Mouse (Mus musculus): ENCODE results near the gene Fahd1.

Gene Fahd1

GRCm38 (mm10) chr17:24847386-24847785, 2.8 kb downstream of the Fahd1 start:
- no peak for DNase-seq (ENCODE audit: low spot score)

- no peak for DNase-seq (ENCODE audit: low spot score)
Measured at GRCm38 (mm10) chr17:24844525-24844924, 5.6 kb downstream of the Fahd1 start.

GRCm38 (mm10) chr17:24842631-24843030, 7.5 kb downstream of the Fahd1 start:
- no peak for DNase-seq (ENCODE audit: low spot score)

- DNase-seq (ENCODE audit: low spot score) = no peak
Measured at GRCm38 (mm10) chr17:24841133-24841532, 9.0 kb downstream of the Fahd1 start.

GRCm38 (mm10) chr17:24840341-24840740, 9.8 kb downstream of the Fahd1 start:
- no peak for DNase-seq (ENCODE audit: low spot score)

GRCm38 (mm10) chr17:24839842-24840241, 10.3 kb downstream of the Fahd1 start, which contains the start of gene Hagh:
Gene Hagh (plus strand): TSS chr17:24840143.
- no peak for DNase-seq (ENCODE audit: low spot score)

- no peak for DNase-seq (ENCODE audit: low spot score)
Measured at GRCm38 (mm10) chr17:24821351-24822280, 28.5 kb downstream of the Fahd1 start.

GRCm38 (mm10) chr17:24819469-24819868, 30.7 kb downstream of the Fahd1 start:
- DNase-seq (ENCODE audit: low spot score) = no peak

GRCm38 (mm10) chr17:24818172-24818571, 32.0 kb downstream of the Fahd1 start:
- no peak for DNase-seq (ENCODE audit: low spot score)

GRCm38 (mm10) chr17:24817503-24817902, 32.7 kb downstream of the Fahd1 start:
- no peak for DNase-seq (ENCODE audit: low spot score)

- no peak for DNase-seq (ENCODE audit: low spot score)
Measured at GRCm38 (mm10) chr17:24815256-24815655, 34.9 kb downstream of the Fahd1 start.

GRCm38 (mm10) chr17:24812215-24812614, 37.9 kb downstream of the Fahd1 start:
- no peak for DNase-seq (ENCODE audit: low spot score)

GRCm38 (mm10) chr17:24811211-24811610, 39.0 kb downstream of the Fahd1 start:
- DNase-seq (ENCODE audit: low spot score) = no peak

GRCm38 (mm10) chr17:24803952-24804951, 45.9 kb downstream of the Fahd1 start, which contains the start of gene Meiob:
Gene Meiob (plus strand): TSS chr17:24804289.
- DNase-seq (ENCODE audit: low spot score) = peak; percentile 43

- DNase-seq (ENCODE audit: low spot score) = no peak
Measured at GRCm38 (mm10) chr17:24800524-24800923, 49.6 kb downstream of the Fahd1 start.

- no peak for DNase-seq (ENCODE audit: low spot score)
Measured at GRCm38 (mm10) chr17:24799476-24799875, 50.7 kb downstream of the Fahd1 start.

Data from ovary, postnatal 14 days (tissue).